Mouse (Mus musculus): Measurements from ENCODE around the gene Nudt14. TPM values are rescaled to one million over a fixed set of nuclear protein-coding genes. Genes with fewer than 3 reads are reported as not detected.

Gene Nudt14
- total and polyA plus RNA-seq, 3 experiments: 24.6 to 45.9 (median 34.4) TPM

DNA sequence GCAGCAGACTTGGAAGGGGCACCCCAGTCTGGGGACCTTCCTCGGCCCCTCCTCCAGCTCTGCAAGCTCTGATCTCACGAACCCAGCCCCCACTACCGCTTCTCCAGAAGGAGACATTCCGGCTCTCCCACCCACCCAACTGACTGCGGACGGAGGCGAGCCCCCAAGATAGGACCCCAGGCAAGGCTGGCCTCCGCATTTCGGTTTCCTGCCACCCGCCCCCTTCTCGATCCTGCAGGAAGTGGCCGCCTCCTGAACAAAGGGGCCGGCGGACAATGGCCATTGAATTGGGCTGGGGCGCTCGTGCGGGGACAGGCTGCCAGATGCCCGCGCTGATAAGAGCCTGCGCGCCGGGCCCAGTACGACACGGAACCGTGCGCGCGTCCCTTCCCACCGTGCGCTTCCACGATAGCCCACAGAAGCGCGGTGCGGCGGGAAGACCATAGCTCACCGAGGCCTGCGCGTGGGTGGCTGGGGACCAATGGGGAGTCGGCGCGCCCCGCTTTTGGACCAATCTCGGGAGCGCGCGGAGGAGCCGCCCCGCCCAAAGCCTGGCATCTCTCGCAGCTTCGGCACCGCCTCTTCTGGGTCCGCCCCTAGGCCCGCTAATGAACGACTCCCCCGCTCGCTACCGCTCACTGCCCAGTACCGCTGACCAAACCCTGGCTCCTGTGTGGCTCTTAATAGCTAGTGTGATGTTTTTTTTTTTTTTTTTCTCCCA lies 8.3 kb upstream of the Nudt14 start:
- DNase-seq: peak; percentile 96

DNA sequence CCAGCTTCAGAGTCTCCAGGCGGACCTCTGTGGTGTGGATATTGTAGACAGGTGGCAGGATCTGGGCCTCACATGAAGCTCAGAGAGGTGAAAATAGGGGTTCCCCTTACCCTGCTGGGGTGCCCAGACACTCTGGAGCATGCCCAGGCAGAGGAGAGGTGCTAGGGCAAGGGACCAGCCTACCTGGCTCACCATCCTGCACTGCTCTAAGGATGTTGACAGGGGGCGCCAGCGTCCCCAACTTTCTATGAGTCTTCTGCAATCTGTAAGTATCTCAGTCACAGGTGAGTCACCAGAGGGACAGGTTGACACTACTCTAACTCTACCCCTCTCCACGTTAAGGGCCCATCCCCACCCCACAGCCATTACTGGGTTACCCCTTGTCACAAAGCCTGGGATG lies 5.4 kb upstream of the Nudt14 start:
- peak; percentile 33 for DNase-seq

DNA sequence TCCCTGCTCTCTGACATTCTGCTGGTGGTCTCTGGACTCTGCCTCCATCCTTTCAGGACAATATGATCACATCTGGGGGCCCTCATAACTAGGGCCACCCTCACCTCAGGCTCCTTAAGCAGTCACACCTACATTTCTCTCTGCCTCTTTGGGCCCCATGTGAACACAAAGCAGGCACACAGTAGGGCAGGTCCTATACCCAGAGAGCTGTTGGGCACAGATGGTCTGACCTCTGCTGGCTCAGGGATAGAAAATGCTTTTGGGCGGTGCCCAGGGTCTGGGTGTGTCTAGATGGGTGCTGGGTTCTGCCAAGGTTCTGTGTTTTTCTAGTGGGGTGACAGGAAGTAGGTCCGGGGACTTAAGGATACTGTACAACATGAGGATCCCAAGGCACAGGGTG lies 1.7 kb upstream of the Nudt14 start:
- DNase-seq: no peak

DNA sequence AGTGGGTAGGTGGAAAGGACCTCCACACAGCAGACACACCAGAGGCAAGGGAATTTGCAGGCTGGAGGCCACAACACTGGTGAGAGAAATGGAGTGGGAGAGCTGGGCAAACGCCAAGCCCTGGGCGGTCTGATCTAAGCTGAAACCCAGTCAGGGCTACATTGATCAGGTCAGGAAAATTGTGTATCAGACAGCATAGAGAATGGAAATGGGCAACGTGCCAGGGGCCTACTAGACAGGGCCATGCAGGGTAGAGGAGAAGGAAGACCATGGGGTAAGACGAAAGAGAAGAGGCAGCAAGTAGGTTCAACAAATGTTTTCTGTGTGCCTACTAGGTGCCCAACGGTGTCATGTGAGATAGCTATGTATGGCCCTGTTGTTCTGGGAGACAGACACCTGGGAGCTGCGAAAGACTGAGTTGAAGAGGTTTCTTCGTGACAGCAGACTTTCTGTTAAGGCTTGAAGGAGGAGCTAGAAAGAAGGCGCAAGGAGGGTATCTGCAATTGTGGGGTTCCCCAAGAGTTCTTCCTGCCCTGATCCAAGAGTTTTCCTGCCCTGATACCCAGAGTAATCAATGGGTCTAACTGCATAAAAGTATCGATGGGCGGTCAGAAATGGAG lies 658 bp downstream of the Nudt14 start:
- no peak for DNase-seq

DNA sequence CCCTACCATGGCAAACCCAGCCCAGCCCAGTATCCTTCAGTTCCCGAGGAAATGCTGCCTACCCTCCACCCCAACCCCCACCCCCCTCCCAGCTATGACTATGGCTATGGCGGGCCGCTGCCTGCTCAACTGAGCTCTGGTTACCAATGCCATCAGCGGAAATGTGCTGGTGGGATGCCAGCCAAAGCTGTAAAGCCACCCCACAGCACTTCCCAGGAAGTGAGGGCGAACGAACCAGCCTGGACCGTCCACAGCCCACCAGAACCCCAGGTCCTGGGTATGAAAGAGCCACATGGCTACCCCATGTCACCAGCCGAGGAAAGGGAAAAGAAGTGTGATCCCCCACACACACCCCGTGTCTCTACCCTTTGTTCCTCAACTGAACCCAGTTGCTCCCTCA lies 1.2 kb downstream of the Nudt14 start:
- no peak for DNase-seq

DNA sequence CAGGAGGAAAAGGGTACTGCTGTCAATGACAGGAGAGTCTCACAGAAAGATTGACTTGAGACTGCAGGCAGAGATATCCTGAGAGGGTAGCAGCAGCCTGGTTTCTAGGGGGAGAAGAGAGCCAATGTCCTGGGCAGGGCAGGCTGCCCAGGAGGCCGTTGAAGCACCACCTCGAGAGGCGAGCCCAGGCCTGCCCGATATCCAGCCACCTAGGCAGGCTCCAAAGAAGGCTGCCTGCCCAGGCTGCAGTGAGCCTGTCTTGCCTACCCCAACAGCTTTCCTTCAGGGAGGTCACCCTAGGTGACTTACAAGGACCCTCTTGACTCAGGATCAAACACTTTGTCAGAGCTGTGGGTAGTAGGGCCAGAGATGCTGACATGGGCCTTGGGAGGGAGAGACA lies 1.7 kb downstream of the Nudt14 start:
- DNase-seq: no peak

DNA sequence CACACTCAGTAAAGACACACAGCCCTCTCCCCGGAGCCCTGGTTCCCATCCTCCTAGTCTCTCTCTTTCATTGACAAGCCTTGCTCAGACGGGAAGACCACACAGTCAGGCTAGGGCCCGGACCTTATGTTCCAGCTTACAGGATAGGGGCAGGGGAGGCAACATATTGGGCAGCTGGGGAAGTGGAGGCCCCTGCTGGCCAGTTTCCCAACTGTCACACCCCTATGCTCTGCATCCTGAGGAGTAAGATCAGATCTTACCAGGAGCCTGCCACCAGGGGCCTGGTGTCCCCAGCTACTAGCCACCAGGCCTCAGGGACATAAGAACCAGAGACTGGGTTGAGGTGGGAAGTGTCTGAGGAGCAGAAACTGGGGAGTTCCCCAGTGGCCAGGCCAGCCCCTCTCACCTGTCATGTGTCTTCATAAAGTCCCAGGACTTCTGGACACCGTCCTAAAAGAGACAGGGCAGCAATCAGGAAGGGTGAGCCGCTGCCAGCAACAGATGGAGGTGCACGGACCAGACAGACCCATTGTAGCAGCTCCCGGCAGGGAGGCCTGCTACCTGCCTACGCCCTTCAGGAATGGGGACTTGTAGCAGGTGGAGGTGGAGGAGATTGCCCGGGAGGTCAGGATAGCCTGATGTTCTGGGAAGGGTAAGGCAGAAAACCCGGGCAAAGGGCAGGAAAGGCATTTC lies 2.9 kb downstream of the Nudt14 start:
- DNase-seq: no peak

DNA sequence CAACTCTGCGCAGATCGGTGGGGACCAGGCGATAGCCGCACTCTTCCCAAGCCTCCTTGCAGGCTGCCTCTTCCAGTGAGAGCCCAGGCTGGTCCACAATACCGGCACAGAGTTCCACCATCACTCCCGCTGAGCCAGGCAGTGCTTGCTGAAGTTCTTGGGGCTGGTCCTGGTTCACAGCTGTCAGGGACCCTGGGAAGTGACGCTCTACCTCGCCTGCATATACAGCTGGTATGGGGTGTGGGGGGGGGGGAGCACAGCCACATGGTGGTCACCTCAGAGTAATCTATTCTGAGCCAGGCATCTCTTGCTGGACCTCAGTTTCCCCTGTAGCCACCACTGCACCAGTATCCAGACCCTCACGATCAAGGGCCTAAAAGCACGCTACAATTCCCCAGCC lies 3.6 kb downstream of the Nudt14 start:
- DNase-seq: no peak

DNA sequence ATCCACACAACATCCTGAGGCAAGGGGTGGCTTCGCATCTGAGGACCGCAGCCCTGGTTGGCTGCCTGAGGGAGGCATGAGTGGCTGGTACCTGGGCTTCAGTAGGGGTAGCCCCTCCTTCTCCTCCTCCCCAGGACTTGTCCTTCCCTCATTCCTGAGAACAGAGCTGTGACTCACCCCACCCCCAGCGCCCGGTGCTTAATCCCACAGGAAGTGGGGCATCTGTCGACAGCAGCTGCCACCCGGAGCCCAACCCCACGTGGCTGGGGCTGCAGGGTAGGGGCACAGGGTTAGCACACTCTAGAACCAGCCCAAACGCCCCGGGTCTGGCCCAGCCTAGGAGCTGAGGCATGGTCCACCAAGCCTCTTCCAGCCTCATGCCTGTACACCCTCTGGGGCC lies 4.0 kb downstream of the Nudt14 start:
- DNase-seq: no peak

DNA sequence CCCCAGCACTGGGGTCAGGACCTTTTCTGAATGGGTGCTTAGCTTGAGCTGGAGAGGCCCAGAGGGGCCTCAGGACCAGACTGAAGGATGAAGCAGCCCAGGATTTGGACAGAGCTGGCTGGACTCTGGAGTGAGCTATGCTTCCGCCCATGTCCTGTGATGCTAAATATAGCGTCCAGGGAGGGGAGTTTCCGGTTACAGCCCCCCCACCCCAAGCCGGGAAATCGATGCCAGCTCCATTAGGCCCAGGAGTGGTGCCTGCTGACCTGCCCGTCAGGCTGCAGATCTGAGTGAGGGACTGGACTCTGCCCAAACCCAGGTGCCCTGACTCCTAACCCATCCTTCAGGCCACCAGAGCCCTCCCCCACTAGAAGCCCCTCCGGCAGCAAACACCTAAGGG lies 9.3 kb downstream of the Nudt14 start:
- DNase-seq: no peak

DNA sequence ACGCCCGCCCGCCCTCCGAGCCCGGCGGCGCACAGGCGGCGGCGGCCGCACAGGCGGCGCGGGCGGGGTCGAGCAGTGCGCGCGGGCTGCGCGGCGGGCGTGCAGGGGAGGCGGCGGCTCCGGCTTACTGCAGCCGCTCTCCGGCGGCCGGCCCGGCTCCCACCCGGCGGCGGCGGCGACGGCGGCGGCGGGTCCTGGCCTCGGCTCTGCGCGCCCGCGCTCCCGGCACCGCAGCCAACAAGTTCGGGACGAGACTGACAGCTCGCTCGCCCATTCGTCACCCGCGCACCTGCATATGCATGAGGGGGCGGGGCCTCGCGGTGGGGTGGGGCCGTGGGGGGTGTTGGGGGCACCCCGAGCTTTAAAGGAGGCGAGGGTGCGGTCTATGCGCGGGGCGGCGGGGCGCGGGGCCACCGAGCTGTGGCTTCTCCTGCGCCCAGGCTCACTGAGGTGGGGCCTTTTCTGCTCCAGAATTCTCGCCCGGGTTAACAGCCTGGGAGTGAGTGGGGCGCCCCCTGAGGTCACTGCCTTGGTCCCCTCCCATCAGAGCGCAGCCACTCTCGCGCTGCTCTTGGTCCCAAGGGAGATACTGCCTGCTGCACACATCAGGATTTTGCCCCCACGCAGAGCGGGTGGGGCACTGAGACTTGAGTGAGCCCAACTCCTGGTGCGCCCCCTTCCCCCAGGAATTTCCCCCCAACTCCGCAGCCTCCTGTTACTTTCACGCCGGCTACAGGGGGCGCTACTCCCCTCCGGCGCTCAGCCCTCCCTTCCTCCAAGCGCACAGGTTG lies 12.2 kb downstream of the Nudt14 start, which contains the start of gene Jag2:
Jag2 (minus strand) TSS at position 215 of the 791 bp plus-strand sequence.
- peak; percentile 44 for DNase-seq

DNA sequence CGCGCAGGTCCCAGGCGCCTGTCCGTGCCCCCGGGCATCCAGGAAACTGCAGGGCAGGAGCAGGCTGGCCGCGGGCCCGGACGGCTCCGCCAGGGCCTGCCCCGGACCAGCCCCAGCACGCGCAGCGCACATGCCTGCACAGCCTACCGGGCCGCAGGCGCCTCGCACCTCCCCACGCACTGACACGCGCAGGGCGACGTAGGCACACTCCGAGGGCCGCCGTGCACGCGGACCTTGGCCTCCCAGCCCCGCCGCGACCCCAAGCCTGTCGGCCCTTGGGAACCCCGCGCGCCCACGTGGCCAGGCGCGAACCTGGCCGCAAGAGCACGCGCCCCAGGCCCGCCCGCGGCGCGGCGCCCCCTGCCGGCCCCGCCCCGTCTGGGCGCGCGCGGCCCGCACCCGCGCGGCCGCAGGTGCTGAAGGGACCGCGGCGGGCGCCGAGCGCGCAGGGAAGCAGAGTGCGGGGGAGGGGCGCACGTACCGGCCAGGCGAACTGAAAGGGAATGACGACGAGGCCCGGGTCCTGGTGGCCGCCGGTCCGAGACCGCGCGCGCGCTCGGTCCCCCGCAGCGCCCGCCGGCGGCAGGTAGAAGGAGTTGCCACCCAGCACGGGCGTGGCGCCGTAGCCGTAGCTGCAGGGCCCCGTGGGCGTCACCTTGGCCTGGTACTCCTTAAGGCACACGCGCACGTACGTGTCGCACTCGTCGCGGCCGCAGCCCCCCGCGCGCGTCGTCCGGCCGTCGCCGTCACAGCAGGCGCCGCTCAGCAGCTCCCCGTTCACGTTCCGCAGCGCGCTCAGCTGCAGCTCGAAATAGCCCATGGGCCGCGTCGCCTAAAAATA lies 13.3 kb downstream of the Nudt14 start:
- DNase-seq: peak; percentile 37

DNA sequence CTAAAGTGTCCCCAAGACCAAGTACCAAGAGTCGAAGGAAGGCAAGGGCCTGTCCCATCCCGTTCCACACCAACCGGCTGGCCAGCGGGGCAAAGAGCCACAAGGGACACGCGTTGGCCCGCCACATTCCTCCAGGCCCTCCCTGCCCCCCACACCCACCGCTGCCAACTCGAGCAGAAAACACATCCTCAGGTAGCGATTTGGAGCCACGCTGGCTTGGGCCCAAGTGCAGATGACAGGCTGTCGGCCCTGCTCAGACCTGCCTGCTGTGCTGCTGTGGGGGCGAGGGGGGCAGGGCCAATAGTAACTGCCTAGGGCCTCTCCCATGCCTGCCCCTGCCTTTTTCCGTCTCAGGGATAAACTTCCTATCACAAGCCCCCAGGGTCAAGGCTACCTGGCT lies 14.7 kb downstream of the Nudt14 start:
- DNase-seq: no peak

DNA sequence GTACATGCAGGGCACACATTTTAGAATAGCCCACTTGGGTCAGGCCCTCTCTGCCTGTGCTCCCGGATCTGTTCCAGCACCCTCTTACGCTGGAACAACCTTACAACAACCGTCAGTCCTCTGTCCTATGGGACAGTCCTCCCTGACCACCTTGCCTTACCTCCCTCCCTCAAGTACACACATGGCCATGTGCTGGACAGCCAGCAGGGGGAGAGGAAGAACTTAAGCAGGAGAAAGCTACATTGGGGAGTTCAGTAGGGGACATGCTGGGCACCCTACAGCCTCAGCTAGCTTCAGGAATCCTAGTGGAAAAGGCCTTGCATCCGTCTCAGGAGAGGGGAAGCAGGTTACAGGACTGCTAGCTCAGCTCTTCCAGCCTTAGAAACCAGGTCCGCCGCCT lies 16.0 kb downstream of the Nudt14 start:
- DNase-seq: no peak

DNA sequence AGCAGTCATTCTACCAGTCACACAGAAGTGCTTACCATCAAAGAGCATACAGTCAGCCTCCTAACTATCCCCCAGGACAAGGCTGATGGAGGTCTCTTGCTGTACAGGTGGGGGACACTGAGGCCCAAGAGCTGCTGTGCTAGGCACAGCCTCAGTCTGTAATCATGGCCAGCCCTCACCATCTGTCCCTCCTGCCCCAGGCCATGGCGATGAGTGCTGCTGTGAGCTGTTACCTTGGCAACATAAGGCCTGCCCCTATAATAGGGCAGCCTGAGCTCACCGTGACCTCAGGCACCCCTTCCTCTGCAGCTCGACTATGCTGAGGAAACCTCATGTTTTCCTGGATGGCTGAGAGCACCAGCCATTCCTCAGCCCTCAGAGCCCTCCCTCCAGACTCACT lies 19.4 kb downstream of the Nudt14 start:
- DNase-seq: no peak

DNA sequence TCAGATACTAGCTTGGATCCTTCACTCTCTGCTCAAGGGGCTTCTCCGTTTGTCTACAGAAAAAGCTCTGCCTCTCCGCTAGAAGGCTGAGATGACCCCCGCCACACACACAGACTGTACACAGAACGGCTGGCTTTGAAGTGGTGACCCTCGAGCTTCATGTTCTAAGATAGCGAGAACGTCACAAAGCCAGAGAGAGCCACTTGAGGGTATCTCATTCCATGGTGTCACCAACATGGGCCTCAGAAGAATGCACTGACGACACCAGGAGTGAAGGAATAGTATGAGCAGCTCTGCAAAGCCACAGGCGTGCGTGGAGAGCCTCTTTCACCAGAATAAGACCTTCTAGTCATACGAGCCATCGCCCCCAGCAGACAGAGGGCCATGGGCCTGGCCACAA lies 20.4 kb downstream of the Nudt14 start:
- DNase-seq: no peak

DNA sequence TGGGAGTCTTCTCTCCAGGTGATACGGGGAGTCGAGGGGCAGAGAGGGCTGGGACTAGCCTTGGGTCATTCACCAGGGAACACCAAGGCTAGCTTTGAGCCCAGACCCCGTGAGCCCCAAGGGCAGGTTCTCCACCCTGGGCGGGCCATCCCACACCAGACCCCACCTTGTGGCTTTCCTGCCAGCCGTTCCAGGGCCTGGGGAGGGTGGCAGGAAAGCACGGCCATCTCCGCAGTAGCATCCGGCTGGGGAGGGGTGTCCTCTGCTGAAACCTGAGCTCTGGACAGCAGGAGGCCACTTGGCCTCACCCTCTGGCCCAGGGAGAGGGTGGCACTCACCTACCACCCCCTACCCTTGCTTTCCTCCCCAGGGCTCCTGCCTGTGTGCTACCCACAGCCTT lies 24.0 kb downstream of the Nudt14 start:
- no peak for DNase-seq

DNA sequence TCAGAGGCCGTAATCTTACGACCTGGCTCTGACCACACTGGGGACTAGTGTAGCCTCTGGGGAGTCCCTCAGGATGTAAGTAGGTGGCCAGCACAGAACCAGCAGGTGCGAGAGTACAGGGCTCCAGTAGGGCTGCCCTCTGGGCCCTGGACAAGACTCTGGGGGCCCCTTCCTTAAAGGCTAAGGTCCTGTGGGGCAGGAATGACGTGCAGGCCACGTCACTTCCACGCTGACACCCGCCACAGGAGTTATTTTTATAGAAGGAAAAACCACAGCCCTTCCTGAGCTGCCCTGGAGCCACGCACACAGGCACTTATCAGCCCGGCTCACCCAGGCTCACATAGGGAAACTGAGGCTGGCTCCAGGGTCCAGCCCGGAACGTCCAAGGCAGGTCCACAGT lies 24.4 kb downstream of the Nudt14 start:
- DNase-seq: no peak

DNA sequence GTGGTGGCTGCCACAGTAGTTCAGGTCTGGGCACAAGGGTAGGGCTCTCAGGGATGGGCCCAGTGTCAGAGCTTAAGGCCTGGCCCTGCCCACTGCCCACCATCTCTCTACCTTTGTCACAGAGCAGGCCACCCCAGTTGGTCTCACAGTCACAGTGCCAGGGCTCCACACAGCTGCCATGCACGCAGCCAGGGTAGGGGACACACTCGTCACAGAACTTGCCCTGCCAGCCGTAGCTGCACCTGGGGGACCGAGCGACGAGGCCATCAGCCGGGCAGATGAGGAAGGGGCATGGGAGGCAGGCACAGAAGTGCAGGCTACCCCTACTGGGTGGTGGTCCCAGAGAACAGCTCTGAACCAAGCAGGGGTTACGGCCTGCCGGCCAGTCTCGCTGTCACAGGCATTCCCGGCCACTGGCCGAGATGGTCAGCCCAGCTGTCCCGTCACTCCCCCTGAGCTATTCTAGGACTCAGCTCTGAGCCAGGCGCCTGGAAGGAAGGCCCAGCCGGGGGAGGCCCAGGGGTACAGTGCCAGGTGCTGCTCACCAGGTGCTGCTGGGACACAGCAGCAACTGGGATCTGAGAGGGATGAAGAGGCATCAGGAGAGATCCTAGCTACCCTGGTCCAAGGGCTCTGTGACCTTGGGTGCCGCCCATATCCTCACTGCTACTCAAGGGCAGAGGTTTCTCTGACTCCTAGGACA lies 25.1 kb downstream of the Nudt14 start:
- DNase-seq: no peak

DNA sequence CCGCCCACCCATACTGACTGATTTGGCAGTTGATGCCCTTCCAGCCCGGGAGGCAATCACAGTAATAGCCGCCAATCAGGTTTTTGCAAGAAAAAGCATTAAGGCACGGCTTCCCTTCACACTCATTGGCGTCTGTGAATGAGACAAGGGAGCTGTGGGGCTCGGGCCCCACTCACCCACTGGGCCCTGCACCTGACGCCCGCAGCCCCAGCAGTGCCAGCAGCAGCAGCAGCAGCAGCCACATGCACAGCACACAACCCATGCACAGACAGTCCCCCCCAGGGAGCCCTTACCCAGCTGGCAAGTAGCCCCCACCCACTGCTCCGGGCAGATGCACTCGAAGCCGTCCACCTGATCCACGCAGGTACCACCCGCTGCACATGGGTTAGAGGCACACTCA lies 26.3 kb downstream of the Nudt14 start:
- DNase-seq: no peak

DNA sequence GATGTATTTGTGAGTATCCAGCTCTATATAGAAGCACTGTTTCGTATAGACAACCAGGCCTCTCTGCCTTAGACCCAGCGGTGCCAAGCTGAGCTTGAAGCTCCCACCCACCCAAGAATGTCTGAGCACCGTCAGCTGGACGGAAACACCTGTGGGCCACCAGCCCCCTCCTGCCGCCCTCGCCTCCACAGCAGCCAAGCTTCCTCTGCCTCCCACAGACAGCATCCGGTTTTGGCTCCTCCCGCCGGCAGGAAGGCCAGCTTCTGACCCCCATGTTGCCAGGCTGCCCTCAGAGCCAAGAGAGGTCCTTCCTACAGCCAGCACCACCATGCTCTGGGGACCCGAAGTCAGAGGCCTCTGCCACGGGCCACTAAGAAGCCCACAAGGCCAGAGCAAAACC lies 27.4 kb downstream of the Nudt14 start:
- DNase-seq: no peak

Data from adrenal gland, adult 2 months (tissue).